Mouse (Mus musculus): ENCODE measurements around the gene Mfsd9. TPM values are rescaled to one million over a fixed set of nuclear protein-coding genes. Genes with fewer than 3 reads are reported as not detected.
"Not testable (repeated sequence)": the region's sequence is repeated elsewhere in the genome, so short reads cannot be mapped to it uniquely, and the experiment has no call there.

Gene Mfsd9
- total RNA-seq, 1 experiment from 2014 or later, result 0.76 TPM

DNA sequence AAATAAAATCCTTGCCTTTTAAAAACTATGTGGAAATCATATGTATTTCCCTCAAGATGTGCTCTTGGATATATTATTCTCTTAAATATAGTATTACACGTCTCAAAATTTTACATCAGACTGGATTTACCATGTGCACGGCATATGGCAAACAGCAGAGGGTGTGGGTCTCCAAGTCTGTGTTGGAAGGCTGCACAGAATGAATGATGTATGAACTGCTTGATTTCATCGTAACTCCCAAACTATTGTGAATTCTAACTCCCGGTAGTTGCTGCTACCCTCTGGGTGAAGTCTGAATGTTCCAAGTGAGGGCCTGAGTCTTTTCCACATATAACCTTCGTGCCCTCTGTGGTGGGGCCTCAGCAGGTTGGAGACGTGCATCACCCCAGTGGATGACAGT is 1.5 kb downstream of the Mfsd9 start:
- no peak for ATAC-seq (replicated peaks; ENCODE audit: insufficient number of reproducible peaks, low FRiP score, low TSS enrichment, poor library complexity, severe bottlenecking)

DNA sequence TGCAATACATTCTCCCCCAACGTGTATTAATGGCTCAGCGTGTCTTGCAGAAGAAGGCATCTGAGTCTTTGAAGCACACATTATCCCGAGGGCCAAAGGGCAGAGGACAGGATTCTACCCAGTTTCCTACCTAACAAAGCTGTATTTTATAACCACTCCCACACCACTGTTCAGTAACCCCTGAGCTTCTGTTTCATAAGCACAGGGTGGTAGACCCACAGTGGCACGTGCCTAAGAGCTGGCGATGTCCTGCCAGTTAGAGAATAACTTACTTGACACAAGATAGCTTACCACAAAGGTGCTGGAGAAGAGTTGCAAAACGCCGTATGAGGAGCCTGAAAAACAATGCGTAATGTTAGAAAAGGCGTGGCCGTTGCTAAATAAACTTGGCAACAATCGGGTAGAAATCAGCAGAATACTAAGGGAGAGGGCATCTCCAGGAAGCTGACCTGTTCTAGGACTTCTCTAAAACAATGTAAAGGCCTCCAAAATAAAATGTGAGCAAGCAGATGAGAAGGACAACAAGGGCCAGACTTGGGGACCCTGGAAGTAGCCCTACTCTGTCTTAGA is 4.5 kb downstream of the Mfsd9 start:
- no peak for ATAC-seq (replicated peaks; ENCODE audit: insufficient number of reproducible peaks, low FRiP score, low TSS enrichment, poor library complexity, severe bottlenecking)

DNA sequence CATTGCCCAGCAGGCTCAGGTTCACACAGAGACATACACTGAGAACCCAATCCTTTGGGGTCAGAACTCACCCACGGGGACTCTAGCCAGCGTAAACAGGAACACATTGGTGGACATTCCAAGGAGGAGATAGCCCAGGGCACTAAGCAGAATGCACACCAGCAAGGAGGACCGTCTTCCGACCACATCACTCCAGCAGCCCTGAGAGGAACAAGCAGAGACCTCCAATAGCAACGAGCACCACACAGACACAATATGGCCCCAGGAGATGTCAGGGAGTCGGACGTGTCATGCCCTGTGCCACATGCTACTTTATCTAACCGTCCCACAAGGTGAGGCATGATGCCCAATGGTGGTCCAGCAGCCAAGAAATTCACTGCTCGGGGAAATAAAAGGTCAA is 6.2 kb downstream of the Mfsd9 start:
- no peak for ATAC-seq (replicated peaks; ENCODE audit: insufficient number of reproducible peaks, low FRiP score, low TSS enrichment, poor library complexity, severe bottlenecking)

DNA sequence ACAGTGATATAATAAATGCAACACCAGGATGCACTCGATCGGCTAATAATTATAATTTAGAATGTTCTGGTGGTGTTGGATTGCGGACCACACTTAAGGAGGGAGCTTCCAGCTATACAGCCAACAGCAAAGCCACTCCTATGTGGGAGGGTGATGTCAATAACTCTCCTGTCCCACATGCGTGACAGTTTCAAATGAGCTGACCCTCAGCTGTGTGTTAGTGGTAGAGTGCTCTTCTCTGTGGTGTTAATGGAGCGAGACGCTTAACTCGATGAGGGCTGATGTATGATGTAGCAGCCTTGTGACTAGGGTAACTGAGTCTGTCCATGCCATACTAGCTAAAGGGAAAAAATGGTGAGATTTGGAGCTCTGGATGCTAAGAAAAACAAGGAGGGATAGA is 7.0 kb downstream of the Mfsd9 start:
- no peak for ATAC-seq (replicated peaks; ENCODE audit: insufficient number of reproducible peaks, low FRiP score, low TSS enrichment, poor library complexity, severe bottlenecking)

DNA sequence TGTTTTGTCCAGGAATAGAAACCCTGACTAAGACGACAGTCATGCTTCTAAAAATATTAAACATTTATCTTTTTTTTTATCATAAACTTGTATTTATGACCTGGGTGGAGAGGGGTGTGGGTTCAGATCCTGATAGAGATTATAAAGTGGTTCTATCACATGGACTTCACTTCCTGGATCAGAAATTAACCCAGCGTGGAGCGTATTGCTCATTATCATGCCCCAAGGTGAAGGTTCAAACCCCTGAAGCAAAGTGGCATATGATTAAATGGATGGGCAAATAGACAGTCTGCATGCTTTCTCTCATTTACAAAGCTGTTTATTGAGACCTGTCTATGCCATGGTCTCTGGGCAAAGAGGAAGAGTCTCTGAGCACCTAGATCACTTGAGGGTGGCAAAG is 13.7 kb downstream of the Mfsd9 start:
- ATAC-seq (replicated peaks; ENCODE audit: insufficient number of reproducible peaks, low FRiP score, low TSS enrichment, poor library complexity, severe bottlenecking), result no peak

DNA sequence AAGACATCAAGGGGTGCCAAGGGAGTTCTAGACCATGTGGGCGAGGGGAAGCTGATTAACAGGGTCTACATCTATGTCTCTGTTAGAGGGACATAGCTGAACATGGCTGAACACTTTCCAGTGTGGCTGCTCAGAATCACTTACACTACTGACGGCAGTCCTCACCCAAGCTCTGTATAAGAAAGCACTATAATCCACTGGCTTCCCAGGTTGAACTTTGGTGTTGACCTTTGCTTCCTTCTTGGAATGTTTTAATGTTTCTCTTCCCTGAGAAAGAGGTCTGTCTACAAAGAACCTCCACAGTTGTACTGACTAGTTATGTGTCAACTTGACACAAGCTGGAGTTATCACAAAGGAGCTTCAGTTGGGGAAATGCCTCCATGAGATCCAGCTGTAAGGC is 14.4 kb downstream of the Mfsd9 start:
- ATAC-seq (replicated peaks; ENCODE audit: insufficient number of reproducible peaks, low FRiP score, low TSS enrichment, poor library complexity, severe bottlenecking), result no peak

DNA sequence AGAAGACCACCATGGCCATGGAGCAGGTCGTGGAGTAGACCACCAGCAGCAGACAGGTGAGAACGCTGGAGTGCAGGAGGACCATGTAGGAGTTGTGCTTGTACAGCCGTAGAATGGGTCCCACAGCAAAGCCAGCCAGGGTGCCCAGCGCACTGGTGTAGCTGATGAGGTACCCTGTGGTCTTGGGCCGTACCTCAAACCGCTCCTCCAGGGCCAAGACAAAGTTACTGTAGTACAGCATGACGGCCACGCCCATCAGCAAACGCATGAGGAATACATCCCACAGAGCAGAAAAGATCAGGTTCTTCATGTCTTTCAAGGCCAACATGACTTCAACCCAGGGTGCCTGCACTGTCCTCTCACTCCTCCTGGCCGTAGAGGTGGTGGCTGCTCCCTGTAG is 16.4 kb downstream of the Mfsd9 start:
- ATAC-seq (replicated peaks; ENCODE audit: insufficient number of reproducible peaks, low FRiP score, low TSS enrichment, poor library complexity, severe bottlenecking), result no peak

DNA sequence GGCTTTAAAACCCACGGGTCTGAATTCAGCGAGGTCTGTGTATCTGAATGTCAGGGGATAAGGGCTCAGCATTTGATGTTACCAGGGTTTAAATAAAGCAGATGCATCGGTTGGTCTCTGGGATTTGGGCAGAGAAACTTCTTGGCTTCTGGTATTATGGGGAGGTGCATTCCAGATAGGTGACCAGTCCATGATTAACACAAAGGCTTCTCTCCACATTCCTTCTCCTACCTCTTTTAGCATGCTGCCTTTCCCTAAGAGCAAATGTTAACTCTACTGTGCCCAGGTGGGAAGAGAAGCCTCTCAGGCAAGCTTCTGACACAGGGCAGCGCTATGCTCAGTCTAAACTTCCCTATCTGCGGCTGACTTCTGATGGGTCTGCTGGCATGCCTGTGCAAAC is 17.3 kb downstream of the Mfsd9 start:
- no peak for ATAC-seq (replicated peaks; ENCODE audit: insufficient number of reproducible peaks, low FRiP score, low TSS enrichment, poor library complexity, severe bottlenecking)

DNA sequence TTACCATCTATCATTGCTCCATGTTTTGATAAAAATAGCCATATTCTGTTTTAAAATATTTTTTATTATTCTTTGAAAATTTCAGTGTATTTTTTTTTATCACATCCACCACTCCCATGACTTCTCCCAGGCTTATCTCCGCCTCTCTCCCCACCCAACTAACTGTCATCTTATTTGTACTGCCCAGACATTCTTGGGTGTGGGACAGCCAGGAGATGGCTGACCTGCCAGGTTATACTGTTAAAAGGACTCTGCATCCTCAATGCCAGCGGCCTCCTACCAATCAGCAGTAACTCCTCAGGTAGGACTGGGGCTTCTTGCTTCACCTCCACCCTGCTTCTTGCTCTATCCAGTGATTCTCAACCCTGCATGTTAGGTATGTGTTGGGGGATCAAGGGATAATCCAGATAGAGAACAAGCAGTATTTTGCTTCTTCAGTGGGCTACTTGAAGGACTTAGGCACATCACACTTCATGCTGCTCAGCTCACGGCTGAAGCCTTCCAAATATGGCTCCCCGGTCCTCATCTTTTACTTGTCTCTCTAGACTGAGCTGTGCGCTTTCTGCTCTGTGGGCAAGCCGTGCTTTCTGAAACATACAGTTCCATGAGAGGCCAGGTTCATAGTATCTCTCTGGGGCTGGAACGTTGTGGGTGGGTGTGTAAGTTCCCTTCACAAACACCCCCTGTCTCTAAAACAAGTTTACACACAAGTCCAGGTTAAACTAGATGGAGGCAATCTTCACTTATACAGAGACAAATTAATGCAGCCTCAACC is 19.1 kb downstream of the Mfsd9 start:
- ATAC-seq (replicated peaks; ENCODE audit: insufficient number of reproducible peaks, low FRiP score, low TSS enrichment, poor library complexity, severe bottlenecking), result no peak

DNA sequence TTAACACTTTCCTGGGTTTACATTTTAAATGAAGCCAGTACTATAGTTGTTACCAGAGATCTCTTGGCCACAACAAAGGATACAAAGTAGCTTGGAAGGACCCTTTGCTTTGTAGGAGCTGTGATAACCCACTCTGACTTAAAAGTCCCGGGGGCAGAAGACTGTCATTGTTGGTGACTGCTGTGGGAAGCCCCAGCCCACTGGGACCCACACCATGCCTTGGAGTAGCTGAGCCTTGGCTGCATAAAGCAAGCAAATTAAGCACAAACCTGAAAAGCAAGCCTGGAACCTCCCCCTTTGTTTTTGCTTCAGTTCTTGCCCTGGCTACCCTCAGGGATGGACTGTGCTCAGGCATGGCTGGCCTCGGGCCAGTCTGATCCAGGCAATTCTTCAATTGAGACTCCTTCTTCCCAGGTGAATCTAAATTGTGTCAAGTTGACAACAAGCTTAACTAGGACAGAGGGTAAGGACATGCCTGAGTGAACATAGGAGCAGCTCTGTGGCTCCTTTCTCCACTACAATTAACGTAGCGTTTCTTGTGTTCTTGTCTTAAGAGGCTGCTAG is 21.1 kb downstream of the Mfsd9 start:
- no peak for ATAC-seq (replicated peaks; ENCODE audit: insufficient number of reproducible peaks, low FRiP score, low TSS enrichment, poor library complexity, severe bottlenecking)

DNA sequence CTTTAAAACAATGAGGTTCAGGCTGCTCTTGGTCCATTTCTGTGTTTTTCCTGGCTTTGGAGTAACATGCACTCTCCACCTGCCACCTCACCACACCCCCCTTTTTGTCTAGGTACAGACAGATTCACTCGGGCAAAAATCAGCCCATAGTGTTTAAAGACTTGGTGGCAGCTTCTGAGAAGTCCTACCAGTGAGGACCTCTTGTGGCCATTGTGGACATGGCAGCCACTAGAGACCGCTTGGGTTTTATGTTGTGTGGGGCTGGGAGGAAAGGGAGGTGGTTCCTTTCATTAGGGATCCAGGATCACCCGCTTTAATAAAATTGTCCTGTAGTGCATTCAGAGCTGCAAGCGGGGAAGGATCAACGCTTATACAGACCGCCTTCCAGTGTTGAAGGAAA is 21.9 kb downstream of the Mfsd9 start:
- no peak for ATAC-seq (replicated peaks; ENCODE audit: insufficient number of reproducible peaks, low FRiP score, low TSS enrichment, poor library complexity, severe bottlenecking)

DNA sequence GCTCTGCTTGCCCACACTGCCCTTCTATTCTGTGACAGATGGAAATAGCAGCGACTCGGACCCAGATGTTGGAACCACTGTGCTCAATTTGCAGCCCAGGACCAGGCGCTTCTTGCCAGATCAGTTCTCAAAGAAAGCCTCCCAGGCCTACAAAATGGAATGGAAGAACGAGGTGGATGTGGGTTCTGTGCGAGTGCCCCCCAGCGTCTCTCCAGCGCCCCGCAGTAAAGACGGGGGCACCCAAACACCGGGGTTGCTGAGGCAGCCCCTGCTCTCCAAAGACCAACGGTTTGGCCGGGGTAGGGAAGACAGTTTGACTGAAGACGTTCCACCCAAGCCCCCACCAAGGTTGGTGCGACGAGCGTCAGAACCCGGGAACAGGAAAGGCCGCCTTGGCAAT is 22.9 kb downstream of the Mfsd9 start:
- ATAC-seq (replicated peaks; ENCODE audit: insufficient number of reproducible peaks, low FRiP score, low TSS enrichment, poor library complexity, severe bottlenecking), result no peak

DNA sequence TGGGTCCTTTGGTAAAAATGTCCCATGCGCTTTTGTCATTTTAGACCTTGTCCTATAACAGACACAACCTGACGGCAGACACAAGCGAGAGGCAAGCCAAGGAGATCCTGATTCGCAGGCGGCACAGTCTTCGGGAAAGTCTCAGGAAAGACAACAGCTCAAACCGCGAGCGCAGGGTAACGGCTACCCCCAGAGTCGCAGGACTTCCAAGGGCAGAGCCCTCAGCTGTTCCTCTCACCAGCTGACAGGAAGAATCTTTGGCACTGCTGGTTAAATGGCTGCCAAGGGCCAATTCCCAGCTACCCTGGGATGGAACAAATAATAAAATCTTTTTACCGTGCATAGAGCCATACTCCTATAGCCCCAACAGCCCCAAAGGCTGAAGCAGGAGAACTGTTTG is 25.0 kb downstream of the Mfsd9 start:
- no peak for ATAC-seq (replicated peaks; ENCODE audit: insufficient number of reproducible peaks, low FRiP score, low TSS enrichment, poor library complexity, severe bottlenecking)

DNA sequence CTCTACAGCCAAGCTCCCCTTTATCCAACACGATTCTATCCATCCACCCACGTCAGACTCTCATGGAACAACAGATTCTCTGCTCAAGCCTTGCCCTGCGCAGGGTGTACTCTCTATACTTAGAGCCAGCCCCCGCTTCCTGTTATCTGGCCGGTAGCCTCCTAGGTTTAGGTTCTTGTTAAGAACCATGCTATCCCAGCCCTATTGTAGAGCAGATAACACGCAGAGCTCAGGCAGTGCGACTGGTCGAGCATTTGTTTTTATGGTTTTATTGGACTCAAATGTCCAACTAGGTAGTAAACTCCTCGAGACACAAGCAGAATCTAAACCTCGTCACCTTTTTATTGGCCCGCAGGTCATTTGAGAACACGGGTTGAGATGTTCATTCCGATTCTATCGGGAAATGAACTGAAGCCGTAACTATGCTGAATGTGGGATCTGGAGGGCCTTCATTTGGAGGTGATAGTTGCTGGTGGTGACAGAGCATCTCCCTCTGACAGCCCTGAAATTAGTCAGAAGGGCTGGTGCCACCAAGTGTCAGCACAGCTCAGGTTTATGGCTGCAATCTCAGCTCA is 25.7 kb downstream of the Mfsd9 start:
- no peak for ATAC-seq (replicated peaks; ENCODE audit: insufficient number of reproducible peaks, low FRiP score, low TSS enrichment, poor library complexity, severe bottlenecking)

DNA sequence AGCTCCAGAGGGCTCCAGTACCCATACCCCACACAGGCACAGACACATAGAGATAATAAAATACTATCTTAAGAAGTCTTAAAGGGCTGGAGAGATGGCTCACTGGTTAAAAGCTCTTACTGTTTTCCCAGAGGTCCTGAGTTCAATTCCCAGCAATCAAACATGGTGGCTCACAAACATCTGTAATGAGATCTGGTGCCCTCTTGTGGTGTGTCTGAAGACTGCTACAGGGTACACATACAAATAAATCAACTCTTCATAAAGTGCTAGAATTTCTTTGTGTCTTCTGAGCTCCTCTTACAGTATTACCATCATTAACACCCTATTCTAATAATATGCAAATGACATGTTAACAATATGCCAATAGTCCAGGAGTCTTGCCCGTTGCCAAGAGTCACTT is 26.4 kb downstream of the Mfsd9 start:
- no peak for ATAC-seq (replicated peaks; ENCODE audit: insufficient number of reproducible peaks, low FRiP score, low TSS enrichment, poor library complexity, severe bottlenecking)

DNA sequence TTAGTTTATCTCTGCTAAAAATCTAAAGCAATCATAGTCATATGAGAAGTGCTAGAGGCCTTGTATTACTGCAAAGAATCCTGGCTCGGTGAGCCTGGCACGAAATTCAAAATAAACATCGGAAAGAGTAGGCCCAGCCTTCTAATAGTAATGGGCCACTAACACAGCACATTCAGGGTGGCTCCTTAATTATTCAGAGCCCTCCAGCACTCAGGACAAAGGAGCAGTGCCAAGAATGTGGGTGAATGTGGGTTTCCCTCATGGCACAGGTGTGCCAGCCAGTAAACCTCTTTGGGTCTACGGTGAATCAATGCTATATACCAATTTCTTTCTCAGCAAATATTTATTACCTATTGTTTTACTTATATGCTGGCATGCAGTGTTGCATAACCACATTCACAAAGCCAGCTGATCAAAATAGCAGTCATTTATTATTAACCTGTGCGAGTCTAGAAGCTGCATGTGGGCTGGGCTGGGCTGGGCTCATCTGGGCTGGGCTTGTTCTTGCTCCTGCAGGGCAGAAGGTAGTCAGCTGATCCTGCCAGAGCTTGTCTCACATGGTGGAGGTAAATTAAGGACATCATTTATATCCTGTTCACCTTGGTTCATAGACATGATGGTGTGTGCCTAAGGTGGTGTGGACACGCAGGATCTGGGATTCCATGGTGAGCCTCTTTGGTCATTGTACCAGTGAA is 30.6 kb downstream of the Mfsd9 start:
- no peak for ATAC-seq (replicated peaks; ENCODE audit: insufficient number of reproducible peaks, low FRiP score, low TSS enrichment, poor library complexity, severe bottlenecking)

DNA sequence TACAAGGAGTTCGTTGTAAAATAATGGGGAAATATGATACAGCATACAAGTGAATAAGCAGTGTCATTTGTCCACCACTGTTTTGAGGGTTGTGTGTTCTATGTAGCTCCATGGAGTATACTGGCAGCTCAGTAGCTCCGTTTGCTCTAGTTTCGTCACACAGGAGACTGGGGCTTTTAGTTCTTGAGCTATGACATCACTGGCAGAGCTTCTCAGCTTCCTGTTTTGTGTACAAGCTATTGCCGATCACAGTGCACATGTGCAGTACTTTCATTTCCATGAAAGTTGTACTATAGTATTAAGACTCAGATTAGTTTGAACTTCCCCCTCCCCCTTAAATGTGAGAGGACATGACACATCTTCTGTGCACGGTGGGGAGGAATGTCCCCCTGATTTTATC is 44.4 kb downstream of the Mfsd9 start:
- no peak for ATAC-seq (replicated peaks; ENCODE audit: insufficient number of reproducible peaks, low FRiP score, low TSS enrichment, poor library complexity, severe bottlenecking)

DNA sequence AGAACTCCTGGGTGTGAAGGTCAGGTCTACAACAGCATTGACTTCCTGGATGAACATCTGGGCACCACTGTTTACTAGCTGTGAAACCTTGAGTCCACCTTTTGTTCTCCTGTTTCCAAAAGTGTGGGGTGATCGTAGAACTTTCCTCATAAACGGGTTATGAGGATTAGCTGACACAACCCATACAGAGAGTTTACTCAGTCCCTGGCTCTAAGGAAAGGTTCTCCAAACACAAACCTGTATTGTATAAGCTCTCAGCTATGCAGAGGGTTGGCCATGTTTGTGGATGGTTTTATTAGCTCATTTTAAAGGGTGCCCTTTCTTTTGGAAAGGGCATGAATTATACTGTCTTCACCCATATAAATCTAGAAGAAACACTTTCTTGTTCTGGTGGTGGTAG is 49.7 kb downstream of the Mfsd9 start:
- no peak for ATAC-seq (replicated peaks; ENCODE audit: insufficient number of reproducible peaks, low FRiP score, low TSS enrichment, poor library complexity, severe bottlenecking)

DNA sequence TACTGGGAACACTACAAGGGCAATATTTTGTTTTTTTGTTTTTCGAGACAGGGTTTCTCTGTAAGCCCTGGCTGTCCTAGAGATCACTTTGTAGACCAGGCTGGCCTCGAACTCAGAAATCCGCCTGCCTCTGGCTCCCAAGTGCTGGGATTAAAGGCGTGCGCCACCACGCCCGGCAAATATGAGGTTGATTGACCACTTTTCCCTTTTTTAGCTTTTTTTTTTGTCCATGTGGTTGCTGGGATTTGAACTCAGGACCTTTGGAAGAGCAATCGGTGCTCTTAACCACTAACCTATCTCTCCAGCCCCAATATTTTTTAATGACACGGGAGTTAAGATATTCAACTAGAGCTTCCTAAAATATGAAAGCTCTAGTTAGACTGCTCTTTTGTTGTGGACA is 52.2 kb downstream of the Mfsd9 start:
- ATAC-seq (replicated peaks; ENCODE audit: insufficient number of reproducible peaks, low FRiP score, low TSS enrichment, poor library complexity, severe bottlenecking), result not testable (repeated sequence)

DNA sequence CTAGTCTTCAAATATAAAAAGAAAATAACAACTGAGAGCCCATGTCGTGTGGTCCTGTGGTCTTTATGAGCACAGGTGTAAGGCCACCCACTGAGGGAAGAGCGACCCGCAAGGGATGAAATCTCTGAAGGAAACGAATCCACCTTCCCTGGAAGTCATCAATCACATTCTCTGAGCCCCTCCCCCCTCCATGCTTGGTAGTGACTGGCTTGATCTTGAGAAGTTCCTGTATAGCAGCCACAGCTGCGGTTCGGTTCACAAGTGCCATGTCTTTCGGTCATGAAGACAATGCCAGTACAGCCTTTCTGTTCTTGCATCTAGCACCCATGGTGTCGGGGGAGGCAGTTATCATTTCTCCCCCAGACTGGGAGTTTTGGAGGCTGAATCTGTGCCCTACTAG is 52.8 kb downstream of the Mfsd9 start:
- ATAC-seq (replicated peaks; ENCODE audit: insufficient number of reproducible peaks, low FRiP score, low TSS enrichment, poor library complexity, severe bottlenecking), result no peak
